Mouse (Mus musculus) monocyte, adult 2 months (primary cell): ENCODE results near the gene Ewsr1.
"Not testable (repeated sequence)": the region's sequence is repeated elsewhere in the genome, so short reads cannot be mapped to it uniquely, and the experiment has no call there.

Source experiments
- DNase-seq, 2 experiments: peaks; one replicate each; pipeline ENCODE4 v3.0.0; 2022; ENCODE audit warnings: low spot score in 2 of 2, low read depth in 1 of 2

Gene Ewsr1

GRCm38 (mm10) chr11:5098035-5098735, 881 bp downstream of the Ewsr1 start:
- DNase-seq = peak; percentile 6 to 29

- DNase-seq = no peak
Measured at GRCm38 (mm10) chr11:5096480-5097020, 2.5 kb downstream of the Ewsr1 start.

- DNase-seq = no peak
Measured at GRCm38 (mm10) chr11:5095877-5096276, 3.2 kb downstream of the Ewsr1 start.

- no peak for DNase-seq
Measured at GRCm38 (mm10) chr11:5091706-5092105, 7.4 kb downstream of the Ewsr1 start.

GRCm38 (mm10) chr11:5089147-5089546, 9.9 kb downstream of the Ewsr1 start:
- DNase-seq = no peak

GRCm38 (mm10) chr11:5076843-5077242, 22.2 kb downstream of the Ewsr1 start:
- DNase-seq = not testable (repeated sequence)

- DNase-seq = no peak
Measured at GRCm38 (mm10) chr11:5075760-5076159, 23.3 kb downstream of the Ewsr1 start.

- no peak for DNase-seq
Measured at GRCm38 (mm10) chr11:5074882-5075281, 24.2 kb downstream of the Ewsr1 start.

- DNase-seq = no peak
Measured at GRCm38 (mm10) chr11:5068126-5068971, 30.7 kb downstream of the Ewsr1 start.

GRCm38 (mm10) chr11:5067063-5067462, 32.0 kb downstream of the Ewsr1 start:
- DNase-seq = no peak

GRCm38 (mm10) chr11:5065056-5065821, 33.8 kb downstream of the Ewsr1 start, which contains the start of gene Gas2l1:
TSS of gene Gas2l1 (minus strand) at chr11:5065327.
- DNase-seq = peak in 1 of 2 experiments; percentile 45

- DNase-seq = no peak
Measured at GRCm38 (mm10) chr11:5064282-5065055, 34.6 kb downstream of the Ewsr1 start.

- no peak for DNase-seq
Measured at GRCm38 (mm10) chr11:5063561-5064281, 35.3 kb downstream of the Ewsr1 start.

- no peak for DNase-seq
Measured at GRCm38 (mm10) chr11:5062860-5063505, 36.1 kb downstream of the Ewsr1 start.

GRCm38 (mm10) chr11:5062326-5062725, 36.7 kb downstream of the Ewsr1 start:
- no peak for DNase-seq

GRCm38 (mm10) chr11:5061413-5062139, 37.5 kb downstream of the Ewsr1 start:
- peak; percentile 84 to 90 for DNase-seq

- no peak for DNase-seq
Measured at GRCm38 (mm10) chr11:5060756-5061412, 38.2 kb downstream of the Ewsr1 start.

GRCm38 (mm10) chr11:5059704-5060156, 39.3 kb downstream of the Ewsr1 start:
- DNase-seq = peak in 1 of 2 experiments; percentile 37
